Mouse (Mus musculus) hindlimb bud, embryonic 11.5 days (tissue): Measurements from ENCODE around the gene Spa17.

Experiments
- DNase-seq: peaks from one replicate; pipeline ENCODE4 v3.0.0-alpha.2; 2012; ENCODE audit warnings: low read depth, low spot score; ENCODE audit errors: extremely low spot score

Spa17 gene

GRCm38 (mm10) chr9:37621290-37621689, 7.8 kb upstream of the Spa17 start:
- DNase-seq = no peak

DNA sequence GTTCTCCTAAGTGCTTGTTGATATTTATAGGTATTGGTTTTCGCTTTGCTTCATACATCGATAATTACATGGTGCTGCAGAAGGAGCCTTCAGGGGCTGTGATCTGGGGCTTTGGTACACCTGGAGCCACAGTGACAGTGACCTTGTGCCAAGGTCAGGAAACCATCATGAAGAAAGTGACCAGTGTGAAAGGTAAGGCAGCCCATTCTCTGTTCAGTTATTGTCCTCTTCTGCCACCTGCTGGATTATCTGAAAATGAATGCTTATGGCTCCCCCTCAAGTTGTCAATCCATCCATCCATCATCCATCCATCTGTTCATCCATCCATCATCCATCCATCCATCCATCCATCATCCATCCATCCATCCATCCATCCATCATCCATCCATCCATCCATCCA, 3.2 kb upstream of the Spa17 start:
- no peak for DNase-seq

- no peak for DNase-seq
Measured at GRCm38 (mm10) chr9:37615220-37615619, 1.7 kb upstream of the Spa17 start.

DNA sequence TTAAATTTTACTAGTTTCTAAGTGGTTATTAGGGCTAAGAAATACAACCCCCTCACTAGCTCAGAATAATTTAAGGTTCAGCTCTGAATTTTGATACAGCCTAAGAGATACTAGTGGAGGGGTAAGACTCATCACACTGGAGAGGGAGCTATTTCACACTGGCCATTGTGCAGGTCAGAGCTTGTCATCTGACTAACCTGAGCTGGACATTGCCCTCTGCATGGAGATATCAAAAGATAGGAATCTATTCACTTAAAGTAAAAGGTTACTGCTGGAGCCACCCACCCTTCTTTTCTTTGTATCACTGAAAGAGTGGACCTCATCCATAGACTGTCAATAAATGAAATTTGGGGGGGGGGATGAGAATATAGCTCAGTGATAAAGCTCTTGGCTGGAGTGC, 794 bp upstream of the Spa17 start:
- no peak for DNase-seq

DNA sequence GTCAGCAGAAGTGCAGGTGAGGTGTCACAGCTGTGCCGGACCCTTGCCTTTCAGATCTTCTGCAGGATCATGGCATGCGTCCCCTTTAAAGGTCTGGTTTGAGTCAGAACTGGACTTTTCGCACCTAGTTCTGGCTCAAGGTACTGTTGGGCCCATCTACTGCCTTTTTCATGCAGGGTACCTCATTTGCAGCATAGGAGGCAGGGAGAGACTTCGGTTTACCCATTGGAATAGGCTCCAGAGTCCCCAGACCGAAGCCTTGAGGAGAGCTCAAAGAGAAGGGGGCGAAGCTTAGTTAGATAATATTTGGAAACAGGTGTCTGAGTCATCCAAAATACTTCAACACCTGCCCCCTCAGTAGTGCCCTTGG, 374 bp upstream of the Spa17 start:
- no peak for DNase-seq

DNA sequence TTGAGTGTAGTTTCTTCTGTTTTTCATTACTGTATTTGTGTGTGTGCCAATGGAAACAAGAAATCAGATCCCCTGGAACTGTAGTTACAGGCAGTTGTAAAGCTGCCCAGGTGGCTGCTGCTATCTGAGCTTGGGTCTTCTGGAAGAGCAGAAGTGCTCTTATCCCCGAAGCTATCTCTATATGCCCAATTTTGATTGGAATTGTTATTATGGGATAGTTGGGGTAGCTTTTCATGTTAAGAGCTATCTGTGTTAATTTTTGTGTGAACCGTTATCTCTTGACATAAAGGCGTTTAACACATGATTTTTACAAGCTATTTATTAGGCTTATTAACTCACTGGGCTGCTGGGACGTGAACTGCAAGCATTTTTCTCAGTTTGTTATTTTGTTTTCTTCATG, 4.0 kb downstream of the Spa17 start:
- no peak for DNase-seq

DNA sequence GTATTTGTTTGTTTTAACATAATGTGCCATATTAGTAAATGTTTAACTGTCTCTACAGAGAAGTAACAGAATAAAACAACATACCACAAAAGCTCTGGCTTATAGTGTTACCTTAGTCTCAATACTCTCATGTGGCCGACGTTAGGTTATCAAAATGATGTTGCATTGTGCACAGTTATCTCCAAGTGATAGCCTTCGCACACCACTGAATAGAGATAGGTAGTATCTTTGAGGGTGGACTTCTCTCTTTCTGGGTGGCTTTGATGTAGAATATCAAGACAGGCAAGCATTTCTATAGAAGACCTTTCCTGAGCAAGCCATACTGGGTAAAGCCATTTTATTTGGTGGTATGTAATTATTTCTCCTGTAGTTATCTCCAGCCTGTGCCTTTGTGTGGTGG, 8.4 kb downstream of the Spa17 start:
- DNase-seq = no peak

- DNase-seq = no peak
Measured at GRCm38 (mm10) chr9:37600538-37601205, 12.8 kb downstream of the Spa17 start.

DNA sequence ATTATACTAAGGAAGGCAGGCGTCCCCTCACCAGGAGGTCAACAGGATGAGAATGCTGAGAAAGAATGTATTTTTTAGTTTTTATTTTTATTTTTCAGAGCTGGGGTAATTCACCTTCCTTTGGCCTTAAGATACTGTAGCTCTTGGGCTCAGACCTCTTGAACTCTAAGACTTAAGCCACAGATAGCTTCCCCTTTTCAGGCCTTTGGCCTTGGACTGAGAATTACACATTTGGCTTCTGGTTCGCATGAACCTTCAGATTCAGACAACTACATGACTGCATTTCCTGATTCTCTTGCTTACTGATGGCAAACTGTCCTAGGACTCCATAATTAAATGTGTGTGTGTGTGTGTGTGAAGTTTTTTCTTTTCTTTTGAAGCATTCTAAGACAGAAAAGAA, 14.9 kb downstream of the Spa17 start:
- DNase-seq = no peak

- no peak for DNase-seq
Measured at GRCm38 (mm10) chr9:37595570-37595969, 18.0 kb downstream of the Spa17 start.

DNA sequence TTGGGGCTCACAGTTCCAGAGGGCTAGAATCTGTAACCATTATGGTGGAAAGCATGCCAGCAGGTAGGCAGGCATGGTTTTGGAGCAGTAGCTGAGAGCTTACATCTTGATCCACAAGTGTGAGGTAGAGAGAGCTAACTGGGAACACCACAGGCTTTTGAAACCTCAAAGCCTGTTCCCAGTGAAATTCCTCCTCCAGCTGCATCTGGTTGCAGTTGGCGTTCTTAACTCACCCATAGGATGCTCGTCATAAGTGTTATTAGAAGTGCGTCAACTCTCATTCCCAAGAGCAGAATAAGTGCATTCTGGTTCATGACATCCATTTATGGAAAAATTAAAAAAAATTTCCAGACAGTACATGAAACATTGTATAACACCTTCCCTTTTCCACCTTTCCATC, 19.8 kb downstream of the Spa17 start:
- no peak for DNase-seq

DNA sequence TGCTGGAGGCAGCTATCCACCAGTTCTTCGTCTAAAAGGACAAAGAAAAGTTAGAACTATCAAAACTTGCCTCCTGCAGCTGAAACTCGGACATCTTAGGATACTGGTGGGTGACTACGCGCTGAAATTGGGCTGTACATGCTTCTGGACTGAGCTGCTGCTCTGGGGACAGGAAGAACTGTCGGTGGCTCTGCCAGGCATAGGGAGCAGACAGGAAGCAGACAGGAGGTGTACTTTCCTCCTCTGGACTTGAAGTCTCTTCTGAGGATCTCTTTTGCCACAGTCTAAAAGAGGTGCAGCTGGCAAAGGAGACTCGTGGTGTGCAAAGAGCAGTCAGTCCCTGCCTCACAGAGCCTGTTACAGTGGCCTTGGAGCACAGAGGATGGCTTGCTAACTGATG, 20.9 kb downstream of the Spa17 start:
- no peak for DNase-seq

DNA sequence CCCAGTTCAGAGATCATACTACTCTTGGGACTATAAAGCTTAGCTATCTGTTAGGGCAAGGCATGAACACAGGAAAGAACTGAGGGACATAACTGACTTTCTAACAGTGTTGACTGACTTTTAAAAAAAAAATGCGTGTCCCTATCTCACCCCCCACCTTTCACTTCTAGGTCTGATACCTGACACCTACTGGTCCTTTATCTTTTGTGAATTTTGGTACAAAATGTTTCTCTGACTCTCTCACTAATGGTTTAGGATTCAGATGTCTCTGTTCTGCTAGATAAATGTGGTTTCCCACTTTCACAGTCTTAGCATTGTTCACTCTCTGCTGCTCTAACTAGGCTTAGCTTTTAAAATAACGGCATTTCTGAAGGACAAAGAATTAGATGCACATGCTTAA, 21.5 kb downstream of the Spa17 start:
- no peak for DNase-seq

GRCm38 (mm10) chr9:37590381-37590780, 23.1 kb downstream of the Spa17 start:
- DNase-seq = no peak

DNA sequence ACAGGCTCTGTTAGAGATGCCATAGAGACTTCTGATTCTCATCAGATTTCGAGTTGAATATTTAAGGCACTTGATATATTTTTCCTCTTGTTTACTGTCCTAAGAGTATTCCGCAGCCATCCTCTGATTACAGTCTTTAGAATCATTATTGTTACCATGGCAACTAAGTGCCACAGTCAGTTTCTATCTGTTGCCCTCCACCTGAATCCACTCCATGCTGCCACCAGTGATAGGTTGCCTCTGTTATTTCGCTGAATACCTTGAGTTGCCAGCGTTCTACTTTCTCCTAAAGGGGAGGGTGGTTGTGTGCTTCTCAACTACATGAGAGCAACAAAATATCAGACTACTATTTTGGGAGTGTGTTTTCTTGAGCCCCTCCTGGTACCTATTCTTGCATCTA, 26.8 kb downstream of the Spa17 start:
- no peak for DNase-seq

DNA sequence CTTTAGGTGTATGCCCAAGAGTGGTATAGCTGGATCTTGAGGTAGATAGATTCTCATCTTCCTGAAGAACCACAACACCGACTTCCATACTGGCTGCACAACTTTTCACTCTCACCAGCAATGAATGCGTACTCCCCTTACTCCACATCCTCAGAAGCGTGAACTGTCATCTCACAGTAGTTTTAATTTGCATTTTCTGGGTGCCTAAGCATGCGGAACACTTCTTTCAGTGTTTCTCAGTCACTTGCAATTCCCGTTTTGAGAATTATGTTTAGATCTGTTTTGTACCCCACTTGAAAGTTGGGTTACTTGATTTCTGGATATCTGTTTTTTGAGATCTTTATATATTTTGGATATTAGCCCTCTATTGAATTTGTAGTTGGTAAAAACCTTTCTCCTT, 29.9 kb downstream of the Spa17 start:
- DNase-seq = no peak

- no peak for DNase-seq
Measured at GRCm38 (mm10) chr9:37576436-37576930, 37.0 kb downstream of the Spa17 start.

GRCm38 (mm10) chr9:37572204-37572876, 41.2 kb downstream of the Spa17 start:
- no peak for DNase-seq

DNA sequence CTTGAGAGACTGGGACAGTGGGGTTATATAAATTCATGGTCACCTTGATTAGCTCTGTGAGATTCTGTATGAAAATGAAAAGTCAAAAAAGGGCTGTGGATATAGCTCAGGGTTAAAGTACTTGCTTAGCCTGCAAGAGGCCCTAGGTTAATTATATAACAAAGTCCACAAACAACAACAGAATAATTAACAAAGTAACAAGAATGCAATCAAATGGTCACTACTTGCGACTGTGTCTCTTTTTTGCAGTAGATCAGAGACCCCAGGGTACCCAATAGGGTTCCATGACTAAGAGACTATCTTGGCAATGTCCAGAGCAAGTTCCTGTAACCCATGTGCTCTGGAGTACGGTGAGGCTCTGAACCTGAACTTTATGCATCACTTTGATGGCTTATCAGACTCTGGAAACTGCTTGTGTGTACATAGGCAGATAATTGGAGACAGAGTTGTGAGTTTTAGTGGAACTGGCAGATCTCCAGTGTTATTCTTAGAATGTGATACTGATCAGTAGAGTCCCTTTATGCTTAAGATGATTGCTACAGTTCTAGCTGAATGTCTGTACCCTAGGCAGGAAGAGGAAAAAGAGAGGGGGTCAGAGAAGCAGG, 44.2 kb downstream of the Spa17 start:
- no peak for DNase-seq

- DNase-seq = no peak
Measured at GRCm38 (mm10) chr9:37568605-37569214, 44.8 kb downstream of the Spa17 start.

DNA sequence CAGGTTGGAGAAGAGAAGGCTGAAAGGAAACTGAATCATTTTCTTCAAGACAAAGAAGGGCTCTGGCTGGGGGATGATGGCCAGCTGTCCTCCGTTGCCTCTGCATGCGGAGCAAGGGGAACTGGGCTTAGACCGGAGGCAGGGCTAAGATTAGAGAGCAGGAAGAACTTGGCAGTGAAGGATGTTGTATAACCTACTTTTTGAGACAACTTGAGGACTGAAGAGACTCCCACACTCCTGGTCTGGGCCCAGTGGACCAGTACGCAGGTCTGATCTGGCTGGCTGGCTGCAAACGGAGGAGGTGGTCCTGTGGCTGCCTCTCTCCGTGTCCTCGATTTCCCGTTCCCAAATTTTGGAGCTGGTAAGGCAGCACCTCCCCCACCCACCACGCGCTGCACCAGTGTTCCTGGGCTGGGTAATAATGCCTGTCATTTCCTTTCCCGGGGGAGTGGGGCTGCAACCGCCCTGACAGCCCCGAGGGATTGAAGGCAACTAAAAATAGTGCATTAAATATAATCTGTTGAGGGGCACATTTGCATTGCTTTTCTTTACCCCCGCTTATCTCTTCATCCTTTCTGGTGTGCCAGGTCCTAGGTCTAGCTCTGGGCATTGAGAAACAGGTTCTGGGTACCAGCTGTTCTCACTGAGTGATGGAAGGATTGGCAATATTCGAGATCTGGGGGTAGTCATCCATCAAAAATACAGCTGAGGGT, 45.5 kb downstream of the Spa17 start:
- DNase-seq = no peak
